Mouse (Mus musculus) c-Kit-positive CD71-negative TER-119-negative erythroid progenitor cells, embryonic 14.5 days (primary cell): ENCODE measurements around the gene Igtp.
"Not testable (repeated sequence)": the region's sequence is repeated elsewhere in the genome, so short reads cannot be mapped to it uniquely, and the experiment has no call there.

Source experiments
- DNase-seq: peaks from one replicate; pipeline ENCODE4 v3.0.0-alpha.2; 2013; ENCODE audit warnings: low read depth

Igtp gene

DNA sequence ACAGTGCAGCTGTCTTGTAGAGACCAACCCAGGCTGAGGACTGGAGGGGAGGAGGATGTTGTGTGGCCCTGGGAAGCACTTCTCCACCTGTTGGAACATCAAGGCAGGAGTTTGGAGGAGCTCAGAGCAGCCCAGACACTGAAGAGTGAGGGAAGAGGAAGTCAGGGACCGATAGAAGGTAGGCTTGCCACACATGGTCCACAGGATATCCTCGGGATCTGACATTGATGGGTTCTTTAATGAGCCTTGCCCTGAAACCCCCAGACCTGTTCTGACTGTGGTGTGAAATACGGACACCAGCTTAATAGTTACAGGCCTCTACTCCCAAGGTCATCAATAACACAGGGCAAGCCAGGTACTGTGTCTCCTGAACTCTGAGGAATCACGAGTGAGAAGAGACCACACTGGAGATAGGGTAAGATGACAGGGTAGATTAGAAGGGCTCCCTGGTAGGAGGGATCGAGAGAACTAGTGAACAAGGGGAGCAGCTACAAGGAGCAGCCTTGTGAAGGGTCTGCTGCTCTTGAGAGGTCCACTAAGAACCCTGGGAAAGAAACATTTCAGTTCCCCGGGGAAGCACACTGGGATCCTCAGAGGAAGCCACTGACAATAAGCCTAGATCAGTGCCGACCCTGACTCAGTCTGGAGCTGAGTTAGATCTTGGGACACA, 14.5 kb downstream of the Igtp start:
- DNase-seq = no peak

DNA sequence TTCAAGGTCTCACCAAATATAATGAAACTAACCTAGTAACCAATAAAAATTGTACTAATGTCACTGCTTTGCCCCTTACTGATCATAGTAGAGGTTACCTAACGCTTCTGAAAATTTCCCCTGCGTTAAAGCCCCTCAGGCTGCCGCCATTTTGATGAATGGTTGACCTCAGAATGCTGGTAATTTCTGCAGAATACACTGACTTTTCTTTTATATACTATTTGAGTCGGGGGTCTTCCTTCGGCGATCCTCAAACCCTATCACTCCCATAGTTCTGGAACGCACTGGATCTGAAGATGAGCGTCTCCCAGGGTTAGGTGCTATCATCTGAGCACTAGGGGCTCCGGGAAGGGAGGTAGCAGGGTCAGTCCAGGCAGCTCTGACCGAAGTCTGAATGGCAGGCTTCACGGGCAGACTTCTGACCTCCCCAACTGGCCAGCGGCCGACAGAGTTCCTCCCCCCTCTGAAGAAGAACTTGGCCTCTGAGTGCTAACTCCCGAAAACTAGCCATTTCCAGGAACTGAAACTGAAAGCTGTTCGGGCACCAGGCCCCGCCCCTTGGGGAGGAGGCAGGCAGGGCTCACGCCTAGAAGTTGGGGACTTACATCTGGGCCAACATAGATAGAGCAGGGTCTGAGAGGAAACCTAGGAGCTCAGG, 15.2 kb downstream of the Igtp start:
- DNase-seq = peak; percentile 85

DNA sequence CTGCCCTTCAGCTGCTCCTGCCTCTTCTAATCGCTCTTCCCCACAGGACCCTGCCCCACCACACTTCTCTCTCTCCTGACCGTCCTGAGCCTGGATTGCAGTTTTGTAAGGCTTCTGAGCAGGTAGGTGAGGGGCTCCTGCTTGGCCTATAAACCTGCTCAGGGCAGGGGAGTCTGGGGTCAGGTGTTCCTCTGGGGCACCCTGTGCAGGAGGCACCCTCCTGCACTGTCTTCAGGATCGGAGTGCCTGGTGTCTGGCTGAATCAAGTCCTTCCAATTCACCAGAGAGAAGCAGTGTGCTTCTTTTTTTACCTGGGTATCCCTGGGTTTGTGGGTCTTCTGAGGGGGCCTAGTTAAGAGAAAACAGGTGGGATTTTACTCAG, 15.7 kb downstream of the Igtp start:
- not testable (repeated sequence) for DNase-seq

DNA sequence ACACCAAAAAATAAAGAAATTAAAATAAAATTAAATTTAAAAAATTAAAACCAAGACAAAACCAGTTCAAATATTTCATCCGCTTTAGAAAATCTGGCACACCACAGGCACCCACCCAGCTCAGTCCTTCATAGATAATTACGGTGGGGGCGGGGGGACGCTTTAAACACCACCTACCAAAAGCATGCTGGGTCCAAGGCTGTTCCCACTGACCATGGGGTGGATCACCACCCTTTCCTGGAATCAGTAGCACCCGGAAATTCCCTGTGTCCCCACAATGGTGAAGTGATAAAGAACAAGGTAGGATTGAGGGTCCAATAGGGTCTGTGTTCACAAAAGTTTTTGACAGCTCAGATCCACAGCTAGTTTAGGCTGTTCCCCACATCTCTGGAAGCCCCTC, 16.5 kb downstream of the Igtp start:
- no peak for DNase-seq

DNA sequence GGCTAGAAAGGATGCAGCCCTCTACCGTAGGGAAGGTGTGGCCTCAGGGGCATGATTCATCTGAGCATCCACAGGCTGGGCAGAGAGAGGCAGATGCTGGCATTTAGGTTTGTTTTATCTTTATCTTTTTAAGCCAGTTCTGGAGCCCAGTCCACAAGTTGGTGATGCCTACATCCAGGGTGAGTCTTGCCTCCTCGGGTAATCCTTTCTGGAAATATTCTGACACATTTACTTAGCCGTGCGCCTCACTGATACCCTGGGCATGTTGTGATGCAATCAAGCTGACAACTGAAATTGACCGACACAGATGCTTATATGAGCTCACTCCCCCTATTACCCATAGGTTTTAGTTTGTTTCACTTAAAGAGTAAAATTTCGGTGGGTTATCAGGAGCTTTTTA, 17.5 kb downstream of the Igtp start:
- DNase-seq = no peak

- DNase-seq = no peak
Measured at GRCm38 (mm10) chr11:58223751-58224150, 24.4 kb downstream of the Igtp start.

DNA sequence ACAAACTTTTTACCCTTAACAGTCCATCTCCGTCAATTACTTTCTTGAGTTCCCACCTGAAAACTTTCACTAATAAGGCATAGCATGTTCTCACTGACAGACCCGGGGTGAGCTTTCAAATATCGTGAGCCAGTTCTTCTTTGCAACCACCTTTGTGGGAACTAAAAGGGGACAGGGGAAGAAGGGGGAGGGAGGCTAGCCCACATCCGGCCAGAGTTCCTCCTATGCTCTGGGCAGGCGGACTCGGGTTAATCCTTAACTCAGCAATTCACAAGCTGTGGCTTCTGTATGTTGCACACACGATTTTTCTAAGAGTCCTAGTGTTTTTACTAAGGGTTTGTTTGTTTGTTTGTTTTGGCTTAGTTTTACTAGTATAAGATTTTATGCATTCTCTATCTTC, 25.0 kb downstream of the Igtp start:
- DNase-seq = no peak

DNA sequence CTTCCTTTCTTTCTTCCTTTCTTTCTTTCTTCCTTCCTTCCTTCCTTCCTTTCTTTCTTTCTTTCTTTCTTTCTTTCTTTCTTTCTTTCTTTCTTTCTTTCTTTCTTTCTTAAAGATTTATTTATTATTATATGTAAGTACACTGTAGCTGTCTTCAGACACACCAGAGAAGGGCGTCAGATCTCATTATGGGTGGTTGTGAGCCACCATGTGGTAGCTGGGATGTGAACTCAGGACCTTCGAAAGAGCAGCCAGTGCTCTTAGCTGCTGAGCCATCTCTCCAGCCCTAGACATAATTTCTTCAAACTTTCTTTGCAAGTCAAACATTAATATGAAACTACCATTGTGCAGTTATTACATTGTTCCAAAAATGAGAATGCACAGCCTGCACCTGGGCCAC, 25.5 kb downstream of the Igtp start:
- DNase-seq = not testable (repeated sequence)

- peak; percentile 59 for DNase-seq
Measured at GRCm38 (mm10) chr11:58225655-58226054, 26.3 kb downstream of the Igtp start.

DNA sequence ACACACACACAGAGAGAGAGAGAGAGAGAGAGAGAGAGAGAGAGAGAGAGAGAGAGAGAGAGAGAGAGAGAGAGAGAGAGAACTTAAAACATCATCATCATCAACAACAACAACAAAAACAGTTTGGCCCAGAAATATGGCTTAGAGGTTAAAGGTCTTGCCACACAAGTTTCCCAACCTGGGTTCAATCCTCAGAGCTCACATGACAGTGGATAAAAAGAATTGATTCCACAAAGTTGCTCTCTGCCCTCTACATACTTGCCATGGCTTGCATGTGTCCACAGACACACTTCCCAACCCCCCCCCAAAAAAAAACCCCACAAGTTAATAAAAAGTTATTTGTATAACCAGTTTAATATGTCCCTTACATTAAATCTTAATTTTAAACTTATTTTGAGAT, 27.1 kb downstream of the Igtp start:
- DNase-seq = no peak

DNA sequence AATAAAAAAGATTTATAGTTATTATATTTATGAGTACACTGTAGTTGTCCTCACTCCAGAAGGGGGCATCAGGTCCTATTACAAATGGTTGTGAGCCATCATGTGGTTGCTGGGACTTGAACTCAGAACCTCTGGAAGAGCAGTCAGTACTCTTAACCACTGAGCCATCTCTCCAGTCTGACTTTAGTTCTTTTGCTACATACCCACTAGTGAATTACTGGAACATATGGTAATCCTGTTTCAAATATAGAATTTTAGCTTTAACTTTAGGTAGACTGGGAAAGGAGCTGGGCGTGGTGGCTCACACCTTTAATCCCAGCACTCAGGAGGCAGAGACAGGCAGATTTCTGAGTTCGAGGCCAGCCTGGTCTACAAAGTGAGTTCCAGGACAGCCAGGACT, 28.7 kb downstream of the Igtp start:
- not testable (repeated sequence) for DNase-seq

DNA sequence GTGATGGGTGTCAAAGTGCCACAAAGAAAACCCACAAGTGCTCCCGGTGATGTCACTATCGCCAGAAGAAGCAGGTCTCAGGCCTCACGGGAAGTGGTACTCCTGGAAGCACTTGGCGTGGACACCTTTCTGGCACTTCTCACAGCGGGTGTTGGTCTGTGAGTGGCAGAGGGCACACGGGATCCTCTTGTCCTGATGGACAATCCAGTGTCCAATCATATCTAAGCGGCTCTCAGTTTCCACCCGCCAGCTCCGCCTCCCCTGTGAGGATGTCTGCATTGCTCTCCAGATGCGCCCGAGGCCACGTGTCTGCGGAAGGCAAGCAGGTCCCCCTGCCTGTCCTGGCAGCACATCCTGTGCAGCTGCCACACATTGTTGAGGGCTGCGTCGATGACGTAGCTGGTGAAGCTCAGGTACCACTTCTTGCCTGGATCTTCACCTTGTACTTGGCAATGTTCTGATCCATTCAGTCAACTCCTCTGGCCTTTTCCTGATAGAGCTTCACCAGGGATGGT, 31.1 kb downstream of the Igtp start:
- no peak for DNase-seq

DNA sequence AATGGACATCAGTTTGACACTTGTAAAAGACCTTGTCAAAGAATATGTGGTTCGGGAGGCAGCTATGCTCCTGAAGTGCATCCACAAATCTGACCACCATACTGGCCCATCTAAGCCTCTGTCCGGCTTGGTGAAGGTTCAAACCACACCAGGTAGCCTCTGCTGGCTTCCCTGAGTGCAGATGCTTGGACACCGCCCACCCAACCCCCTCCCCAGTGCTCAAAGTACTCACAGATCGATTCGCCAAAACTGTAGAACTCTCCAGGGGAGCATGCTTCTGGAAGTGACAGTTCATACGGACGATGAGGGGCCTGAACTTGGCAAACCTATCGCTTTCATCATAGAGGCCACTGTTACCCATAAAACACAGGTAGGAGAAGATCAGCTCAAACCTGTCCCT, 31.8 kb downstream of the Igtp start:
- no peak for DNase-seq

DNA sequence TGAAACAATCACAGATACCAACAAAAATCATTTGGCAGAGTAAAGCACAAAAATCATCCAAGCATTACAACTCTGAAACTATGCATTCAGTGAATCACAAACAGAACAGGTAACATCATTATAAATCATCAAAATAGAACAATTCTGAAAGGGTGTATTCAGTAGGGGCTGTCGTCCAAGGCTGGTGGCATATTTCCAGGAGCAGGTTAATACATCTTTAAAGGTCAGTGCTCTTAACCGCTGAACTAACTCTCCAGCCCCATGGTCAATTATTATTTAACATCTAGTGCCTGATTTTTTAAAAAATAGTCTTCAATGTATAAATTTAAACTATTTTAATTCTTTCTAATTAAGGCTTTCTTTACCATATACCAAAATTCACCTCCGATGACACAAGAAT, 35.2 kb downstream of the Igtp start:
- DNase-seq = not testable (repeated sequence)

GRCm38 (mm10) chr11:58235152-58235551, 35.8 kb downstream of the Igtp start:
- no peak for DNase-seq

DNA sequence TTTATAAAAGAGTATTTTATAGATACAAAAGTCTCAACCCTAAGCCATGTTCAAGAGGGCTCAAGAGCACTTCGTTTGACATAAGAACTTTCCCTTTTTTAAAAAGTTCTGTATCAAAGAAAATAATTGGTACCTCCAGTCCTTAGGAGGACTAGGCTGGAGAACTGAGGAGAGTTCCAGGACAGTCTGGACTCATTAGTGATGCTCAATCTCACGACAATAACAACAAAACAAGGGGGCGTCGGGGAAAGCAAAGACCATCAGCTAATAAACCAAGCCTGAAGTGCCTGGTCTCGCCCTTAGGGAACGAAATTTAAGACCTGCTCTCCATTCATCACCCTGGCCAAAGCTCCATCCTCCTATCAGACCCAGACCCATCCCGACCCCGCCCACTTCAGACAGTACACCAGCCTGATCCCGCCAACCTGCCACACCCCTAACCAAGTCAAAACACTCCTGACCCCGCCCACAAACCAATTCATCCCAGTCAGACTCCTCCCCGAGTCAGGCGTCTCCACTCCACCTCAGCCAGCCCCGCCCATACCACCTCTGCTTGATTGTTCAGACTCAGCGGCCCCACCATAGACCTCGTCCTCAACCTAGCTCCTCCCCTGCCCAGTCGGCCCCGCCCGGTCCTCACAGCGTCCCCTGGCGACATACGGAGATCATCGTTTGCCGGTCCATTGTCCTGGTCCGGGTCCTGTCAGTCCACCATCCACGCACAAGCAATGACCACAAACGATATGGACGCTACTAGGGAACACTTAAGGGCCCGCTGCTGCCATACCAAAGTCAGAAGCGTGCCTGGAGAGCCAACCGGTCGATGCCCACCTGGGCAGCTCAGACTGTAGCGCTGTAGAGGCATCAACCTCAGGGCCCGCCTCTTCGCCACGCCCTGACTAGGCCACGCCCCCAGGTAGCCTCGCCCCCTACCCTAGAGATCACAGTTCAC, 39.8 kb downstream of the Igtp start:
- peak; percentile 56 for DNase-seq

- DNase-seq = no peak
Measured at GRCm38 (mm10) chr11:58247294-58247693, 47.9 kb downstream of the Igtp start.

DNA sequence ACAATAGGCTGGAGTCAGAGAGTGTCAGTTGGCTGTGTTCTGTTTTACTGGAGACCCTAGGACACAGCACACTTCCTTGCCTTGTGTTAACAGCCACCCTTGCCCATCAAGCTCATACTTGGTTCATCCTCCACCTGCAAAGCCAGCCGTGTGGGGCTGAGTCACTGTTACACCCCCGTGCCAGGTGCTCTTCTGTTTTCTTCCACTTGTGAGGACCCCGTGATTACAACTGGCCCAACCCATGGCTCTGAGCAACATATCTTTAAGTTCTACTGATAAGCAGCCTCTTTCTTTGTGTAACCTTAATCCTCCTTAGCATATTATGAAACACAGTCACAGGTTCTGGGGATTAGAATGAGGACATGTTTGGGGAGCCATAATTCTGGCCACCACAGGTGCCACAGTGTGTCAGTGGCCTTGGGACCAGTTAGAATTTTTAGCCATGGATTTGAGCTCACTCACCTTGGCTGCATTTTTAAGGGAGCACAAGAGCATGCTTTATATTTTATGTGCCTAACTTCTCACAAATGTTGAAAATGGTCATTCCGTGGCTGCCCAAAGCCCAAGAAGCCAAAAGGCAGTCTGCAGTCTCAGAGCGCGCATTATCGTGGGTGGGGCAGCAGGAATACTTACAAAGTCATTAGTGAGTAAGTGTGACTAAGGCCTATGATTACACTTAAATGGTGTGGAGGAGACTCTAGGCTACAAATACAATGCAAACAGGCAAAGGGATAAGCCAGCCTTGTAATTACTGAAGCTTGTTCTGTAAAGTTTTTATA, 50.0 kb downstream of the Igtp start:
- no peak for DNase-seq

GRCm38 (mm10) chr11:58250550-58250949, 51.2 kb downstream of the Igtp start:
- no peak for DNase-seq

DNA sequence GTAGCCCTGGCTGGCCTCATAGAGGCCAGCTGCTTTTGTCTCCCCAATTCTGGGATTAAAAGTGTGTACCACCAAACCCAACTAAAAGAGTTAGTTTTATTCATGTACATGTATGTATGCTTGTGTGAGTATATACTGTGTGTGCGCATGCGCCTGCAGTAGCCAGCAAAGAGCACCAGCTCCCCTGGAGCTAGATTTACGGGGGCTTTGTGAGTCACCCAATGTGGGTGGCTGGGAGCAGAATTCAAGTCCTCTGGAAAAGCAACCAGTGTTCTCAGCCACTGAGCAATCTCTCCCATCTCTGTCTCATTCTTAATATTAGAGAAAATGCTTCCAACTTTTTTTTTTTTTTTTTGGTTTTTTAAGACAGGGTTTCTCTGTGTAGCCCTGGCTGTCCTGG, 55.1 kb downstream of the Igtp start:
- no peak for DNase-seq
